Mouse (Mus musculus) c-Kit-negative CD71-positive TER-119-positive erythroid progenitor cells, embryonic 14.5 days (primary cell): ENCODE data around the gene Exph5.

Source experiments
- DNase-seq: peaks from one replicate; pipeline ENCODE4 v3.0.0-alpha.2; 2013; ENCODE audit warnings: low read depth, low spot score

Gene Exph5

GRCm38 (mm10) chr9:53301269-53301720, at the start of gene Exph5:
Gene Exph5 (plus strand): TSS chr9:53301670.
- no peak for DNase-seq

- peak; percentile 26 for DNase-seq
Measured at GRCm38 (mm10) chr9:53254368-53254767, 47.1 kb upstream of the Exph5 start.

GRCm38 (mm10) chr9:53256690-53257305, 44.7 kb upstream of the Exph5 start:
- DNase-seq: no peak

GRCm38 (mm10) chr9:53257772-53258171, 43.7 kb upstream of the Exph5 start:
- DNase-seq: no peak

GRCm38 (mm10) chr9:53258199-53258598, 43.3 kb upstream of the Exph5 start:
- DNase-seq: no peak

GRCm38 (mm10) chr9:53264387-53264786, 37.1 kb upstream of the Exph5 start:
- DNase-seq: no peak

GRCm38 (mm10) chr9:53265589-53265988, 35.9 kb upstream of the Exph5 start:
- DNase-seq: no peak

- DNase-seq: no peak
Measured at GRCm38 (mm10) chr9:53268036-53268435, 33.4 kb upstream of the Exph5 start.

GRCm38 (mm10) chr9:53268731-53269465, 32.6 kb upstream of the Exph5 start:
- DNase-seq: no peak

GRCm38 (mm10) chr9:53269466-53269755, 32.1 kb upstream of the Exph5 start:
- no peak for DNase-seq

- no peak for DNase-seq
Measured at GRCm38 (mm10) chr9:53271281-53272022, 30.0 kb upstream of the Exph5 start.

- DNase-seq: no peak
Measured at GRCm38 (mm10) chr9:53272207-53272606, 29.3 kb upstream of the Exph5 start.

GRCm38 (mm10) chr9:53272714-53273113, 28.8 kb upstream of the Exph5 start:
- DNase-seq: no peak

- no peak for DNase-seq
Measured at GRCm38 (mm10) chr9:53276381-53276780, 25.1 kb upstream of the Exph5 start.

GRCm38 (mm10) chr9:53278997-53279396, 22.5 kb upstream of the Exph5 start:
- DNase-seq: no peak

- no peak for DNase-seq
Measured at GRCm38 (mm10) chr9:53286793-53287192, 14.7 kb upstream of the Exph5 start.

- no peak for DNase-seq
Measured at GRCm38 (mm10) chr9:53290006-53290405, 11.5 kb upstream of the Exph5 start.

GRCm38 (mm10) chr9:53292833-53293232, 8.6 kb upstream of the Exph5 start:
- no peak for DNase-seq

- no peak for DNase-seq
Measured at GRCm38 (mm10) chr9:53301801-53302311, 386 bp downstream of the Exph5 start.

- no peak for DNase-seq
Measured at GRCm38 (mm10) chr9:53302415-53302814, 945 bp downstream of the Exph5 start.

- DNase-seq: no peak
Measured at GRCm38 (mm10) chr9:53307904-53308303, 6.4 kb downstream of the Exph5 start.

GRCm38 (mm10) chr9:53312981-53313380, 11.5 kb downstream of the Exph5 start:
- DNase-seq: no peak
